Mouse (Mus musculus) heart, embryonic 12.5 days (tissue): ENCODE data around the gene Eml6. TPM values are rescaled to one million over a fixed set of nuclear protein-coding genes. Genes with fewer than 3 reads are reported as not detected.
"Not testable (repeated sequence)": the region's sequence is repeated elsewhere in the genome, so short reads cannot be mapped to it uniquely, and the experiment has no call there.

ENCODE experiments used
- ATAC-seq: fragments of 200-750 bp; cut with Nextera tagmentation; 2 replicates; pipeline ENCODE4 v1.8.0; 2017; ENCODE audit warnings: moderate TSS enrichment, moderate library complexity; ENCODE audit not compliant: insufficient number of reproducible peaks, low FRiP score
- H3K27ac ChIP-seq: fragments of 300-500 bp; sonication (generic); 2 replicates; pipeline ENCODE4 v1.5.1; 2016; ENCODE audit warnings: mild to moderate bottlenecking, moderate library complexity; ENCODE audit not compliant: poor library complexity, severe bottlenecking
- H3K27me3 ChIP-seq: fragments of 300-500 bp; sonication (generic); replicated peaks from 2 replicates; pipeline ENCODE4 v1.6.1; 2016; ENCODE audit warnings: mild to moderate bottlenecking, moderate library complexity
- H3K36me3 ChIP-seq: fragments of 300-500 bp; sonication (generic); 2 replicates; pipeline ENCODE4 v1.6.1; 2016; ENCODE audit warnings: mild to moderate bottlenecking, moderate library complexity
- H3K4me1 ChIP-seq: fragments of 300-500 bp; sonication (generic); replicated peaks from 2 replicates; pipeline ENCODE4 v1.6.1; 2016; ENCODE audit warnings: mild to moderate bottlenecking
- H3K4me2 ChIP-seq: fragments of 300-500 bp; sonication (generic); 2 replicates; pipeline ENCODE4 v1.6.1; 2016; ENCODE audit warnings: mild to moderate bottlenecking, moderate library complexity
- H3K4me3 ChIP-seq: fragments of 300-500 bp; sonication (generic); 2 replicates; pipeline ENCODE4 v1.5.1; 2016; ENCODE audit warnings: mild to moderate bottlenecking
- H3K9ac ChIP-seq: fragments of 300-500 bp; sonication (generic); 2 replicates; pipeline ENCODE4 v1.6.1; 2016; ENCODE audit warnings: mild to moderate bottlenecking, moderate library complexity
- H3K9me3 ChIP-seq: fragments of 300-500 bp; sonication (generic); replicated peaks from 2 replicates; pipeline ENCODE4 v1.6.1; 2016; ENCODE audit warnings: mild to moderate bottlenecking, moderate library complexity
- WGBS: fragments of 180-500 bp; shearing (Covaris S2); methylation state at CpG from one replicate; pipeline ENCODE4 v1.1.7; 2016; 5-methylcytosine and 5-hydroxymethylcytosine counted together
- polyA plus RNA-seq: library from polyadenylated mRNA; unstranded; fragments of >200 nt; fragmentation: Nextera tagmentation; extraction: Ambion mirVana; gene quantifications from 2 replicates; pipeline ENCODE4 v1.2.1, GENCODE M21; 2016

Eml6 gene
- polyA plus RNA-seq, 1 experiment from 2014 or later: 1.5 TPM

DNA sequence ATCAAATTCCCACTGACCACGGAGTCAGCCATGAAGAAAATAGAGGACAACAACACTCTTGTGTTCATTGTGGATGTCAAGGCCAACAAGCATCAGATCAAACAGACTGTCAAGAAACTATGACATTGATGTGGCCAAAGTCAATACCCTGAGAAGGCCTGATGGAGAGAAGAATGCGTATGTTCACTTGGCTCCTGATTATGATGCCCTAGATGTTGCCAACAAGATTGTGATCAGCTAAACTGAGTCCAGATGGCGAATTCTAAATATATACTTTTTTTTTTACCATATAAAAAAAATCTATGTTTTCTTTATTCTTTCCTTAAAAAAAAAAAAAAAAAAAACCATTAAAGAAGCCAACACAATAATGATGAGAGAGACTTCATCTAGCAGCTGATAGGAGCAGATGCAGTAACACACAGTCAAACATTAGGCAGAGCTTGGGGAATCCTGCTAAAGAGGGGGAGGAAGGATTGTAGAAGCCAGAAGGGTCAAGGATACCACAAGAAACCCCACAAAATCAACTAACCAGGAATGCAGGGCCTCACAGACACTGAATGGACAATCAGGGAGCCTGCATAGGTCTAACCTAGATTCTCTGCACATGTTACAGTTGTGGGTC, 185.1 kb downstream of the Eml6 start:
- Histone ChIP-seq H3K27ac (peak overlapping the region; percentile 92), H3K9ac (no peak overlapping the region), H3K36me3 (no peaks in the 10 kb centered on the region), H3K9me3 (no peaks in the 10 kb centered on the region), H3K4me1 (peaks cover 13% of the 10 kb centered on the region), H3K4me2 (no peak overlapping the region), H3K27me3 (no peaks in the 10 kb centered on the region), H3K4me3 (no peak overlapping the region)
- ATAC-seq: no peak
- 75% methylated on average over 3 of the region's 3 CpGs for WGBS

DNA sequence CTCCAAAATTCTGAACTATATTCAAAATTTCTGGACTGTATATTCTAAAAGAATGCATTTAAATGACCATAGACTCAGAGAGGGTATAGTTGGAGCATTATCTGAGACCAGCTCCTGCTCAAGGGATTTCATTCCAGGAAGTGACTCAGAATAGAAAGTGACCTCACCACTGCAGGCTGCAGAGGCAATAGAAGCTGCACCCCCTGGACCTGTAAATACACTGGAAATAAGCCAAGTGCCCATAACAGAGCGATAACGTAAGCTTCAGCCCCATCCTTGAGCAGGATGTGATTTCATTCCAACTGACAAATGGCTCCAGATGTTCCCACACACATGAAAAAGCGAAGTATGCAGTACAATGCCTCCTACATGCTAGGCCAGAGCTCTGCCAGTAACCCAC, 186.1 kb downstream of the Eml6 start:
- ATAC-seq: peak; percentile 96
- no peak overlapping the region for H3K4me3 ChIP-seq
- 14% methylated on average over 3 of the region's 3 CpGs for WGBS

DNA sequence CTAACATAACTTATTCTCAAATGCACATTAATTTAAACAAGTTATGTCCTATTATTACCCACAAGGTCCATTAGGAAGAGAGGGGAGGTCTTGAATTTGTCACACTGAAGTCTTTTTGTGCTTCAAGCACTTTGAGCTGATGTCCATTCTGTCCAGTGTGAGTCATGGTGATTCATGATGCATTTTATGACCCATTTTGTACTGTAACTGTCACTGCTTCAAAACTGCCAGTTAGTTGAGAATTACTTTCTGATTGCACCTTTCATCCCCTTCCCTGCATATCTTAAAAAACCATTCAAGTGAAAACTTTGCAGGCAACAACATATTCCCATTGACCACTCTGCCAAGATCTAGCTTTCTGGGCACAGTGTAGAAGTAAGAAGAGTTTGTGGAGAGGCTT, 188.8 kb downstream of the Eml6 start:
- Histone ChIP-seq H3K9me3 (no peaks in the 10 kb centered on the region), H3K4me3 (no peak overlapping the region), H3K36me3 (no peaks in the 10 kb centered on the region), H3K4me2 (no peak overlapping the region), H3K4me1 (peaks cover 13% of the 10 kb centered on the region), H3K27me3 (no peaks in the 10 kb centered on the region), H3K27ac (no peak overlapping the region), H3K9ac (no peak overlapping the region)
- ATAC-seq: no peak

More for the DNA sequence above, 186.1 kb downstream of the Eml6 start:
- Histone ChIP-seq H3K9me3 (no peaks in the 10 kb centered on the region), H3K4me2 (no peak overlapping the region), H3K27me3 (no peaks in the 10 kb centered on the region), H3K27ac (peak overlapping the region; percentile 92), H3K36me3 (no peaks in the 10 kb centered on the region), H3K4me1 (peaks cover 13% of the 10 kb centered on the region), H3K9ac (no peak overlapping the region)

DNA sequence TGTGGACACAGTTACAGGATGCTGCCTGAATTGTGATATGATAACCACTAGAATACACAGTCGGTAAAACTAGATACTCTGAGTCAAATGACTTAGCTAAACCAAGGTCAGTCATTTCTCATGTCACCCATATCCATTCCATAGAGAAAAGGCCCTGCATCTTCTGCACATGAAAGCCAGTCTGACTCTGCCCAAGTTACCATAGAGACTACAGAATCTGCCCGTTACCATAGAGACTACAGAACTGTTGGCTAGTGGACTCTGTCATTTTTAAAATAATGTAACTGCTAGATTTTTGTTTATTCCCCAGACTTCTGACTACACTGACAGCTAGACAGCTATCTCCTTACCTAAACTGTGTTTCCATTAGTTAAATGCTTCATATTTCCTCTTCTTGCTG, 198.1 kb downstream of the Eml6 start:
- WGBS: 67% methylated on average over 2 of the region's 2 CpGs
- H3K9me3 ChIP-seq: no peaks in the 10 kb centered on the region
- H3K4me1 ChIP-seq: peaks cover 27% of the 10 kb centered on the region
- H3K9ac ChIP-seq: no peak overlapping the region
- no peak overlapping the region for H3K4me3 ChIP-seq
- H3K27ac ChIP-seq: no peak overlapping the region
- H3K4me2 ChIP-seq: no peak overlapping the region
- ATAC-seq: no peak
- 0 out of 2 replicates have a peak, but pooled peaks cover 13% of the 10 kb centered on the region for H3K27me3 ChIP-seq
- no peaks in the 10 kb centered on the region for H3K36me3 ChIP-seq

DNA sequence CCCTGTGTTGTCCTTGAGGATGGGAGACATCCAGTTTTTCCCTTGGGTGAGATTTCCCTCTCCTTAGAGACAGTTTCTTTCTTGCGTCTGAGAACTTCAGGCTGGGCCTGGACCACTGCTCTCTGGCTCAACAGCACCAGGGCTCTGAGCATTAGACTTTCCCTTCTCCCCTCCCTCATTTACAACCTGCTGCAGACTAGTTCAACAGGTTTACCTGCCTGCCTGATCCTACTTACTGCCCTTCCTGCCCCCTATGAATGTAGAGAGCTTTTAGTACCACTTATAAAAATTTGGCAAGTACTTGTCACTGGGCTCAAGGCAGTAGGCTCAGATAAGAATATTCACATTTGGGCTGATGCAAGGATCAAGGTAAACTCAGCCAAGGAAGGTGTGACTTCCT, 199.8 kb downstream of the Eml6 start:
- no peaks in the 10 kb centered on the region for H3K36me3 ChIP-seq
- no peak overlapping the region for H3K4me3 ChIP-seq
- 0 out of 2 replicates have a peak overlapping the region, but pooled peaks have one; percentile 42 for H3K27ac ChIP-seq
- ATAC-seq: no peak
- H3K4me1 ChIP-seq: peaks cover 27% of the 10 kb centered on the region
- no peak overlapping the region for H3K9ac ChIP-seq
- 0 out of 2 replicates have a peak, but pooled peaks cover 16% of the 10 kb centered on the region for H3K27me3 ChIP-seq
- WGBS: 73% methylated on average over 1 of the region's 1 CpGs
- H3K4me2 ChIP-seq: no peak overlapping the region
- H3K9me3 ChIP-seq: no peaks in the 10 kb centered on the region

DNA sequence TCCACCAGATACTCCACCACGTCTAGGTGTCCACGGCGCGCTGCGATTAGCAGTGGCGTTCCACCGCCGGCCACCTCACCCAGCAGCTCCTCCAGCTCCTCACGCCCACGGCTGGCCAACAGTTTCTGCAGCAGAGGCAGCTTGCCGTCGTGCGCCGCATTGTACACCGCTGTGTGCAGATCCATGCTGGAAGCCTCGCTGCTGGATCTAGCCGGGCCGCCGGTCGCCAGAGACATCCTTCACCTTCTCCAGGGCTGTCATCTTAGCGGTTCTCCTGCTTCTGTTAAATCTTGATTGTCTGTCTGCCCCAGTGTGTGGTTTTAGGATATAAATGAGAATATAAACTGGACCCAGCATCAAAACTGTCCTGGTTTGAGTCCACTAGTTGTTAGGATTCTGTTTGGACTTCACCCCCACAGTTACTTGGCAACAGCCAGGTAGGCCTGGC, 200.5 kb downstream of the Eml6 start, which contains the start of gene 4931440F15Rik:
Gene 4931440F15Rik, minus strand, starts transcription at position 398 of the 448 bp plus-strand sequence.
- Histone ChIP-seq H3K4me2 (peak within 1 kb of the TSS; percentile 86), H3K4me3 (peak within 1 kb of the TSS; percentile 43), H3K4me1 (peaks cover 27% of the 10 kb centered on the region), H3K27me3 (0 out of 2 replicates have a peak, but pooled peaks cover 16% of the 10 kb centered on the region), H3K9ac (peak within 1 kb of the TSS; percentile 45; the same call in 1 of the 2 replicates), H3K27ac (peak within 1 kb of the TSS; percentile 42; the same call in 1 of the 2 replicates)
- H3K36me3 ChIP-seq, H3K9me3 ChIP-seq: not testable (repeated sequence)
- ATAC-seq: 0 out of 2 replicates have a peak, but pooled peaks have one; percentile 25
- WGBS: 28% methylated on average over 21 of the region's 21 CpGs

GRCm38 (mm10) chr11:29824474-29825270, 201.2 kb downstream of the Eml6 start:
- H3K9me3 ChIP-seq, H3K36me3 ChIP-seq, H3K27ac ChIP-seq: not testable (repeated sequence)
- H3K9ac ChIP-seq: peak overlapping the region; percentile 45; the same call in 1 of the 2 replicates
- H3K27me3 ChIP-seq: 0 out of 2 replicates have a peak, but pooled peaks cover 16% of the 10 kb centered on the region
- H3K4me3 ChIP-seq: peak overlapping the region; percentile 43
- WGBS: 7% methylated on average over 62 of the region's 62 CpGs
- peaks cover 27% of the 10 kb centered on the region for H3K4me1 ChIP-seq
- peak overlapping the region; percentile 86 for H3K4me2 ChIP-seq
- ATAC-seq: peak; percentile 41

GRCm38 (mm10) chr11:29823141-29823540, 202.7 kb downstream of the Eml6 start:
- Histone ChIP-seq H3K36me3 (no peaks in the 10 kb centered on the region), H3K9me3 (no peaks in the 10 kb centered on the region), H3K9ac (no peak overlapping the region), H3K27ac (no peak overlapping the region), H3K4me2 (no peak overlapping the region), H3K27me3 (0 out of 2 replicates have a peak, but pooled peaks cover 16% of the 10 kb centered on the region), H3K4me3 (no peak overlapping the region), H3K4me1 (peaks cover 27% of the 10 kb centered on the region)
- ATAC-seq: no peak
- WGBS: 71% methylated on average over 2 of the region's 2 CpGs

DNA sequence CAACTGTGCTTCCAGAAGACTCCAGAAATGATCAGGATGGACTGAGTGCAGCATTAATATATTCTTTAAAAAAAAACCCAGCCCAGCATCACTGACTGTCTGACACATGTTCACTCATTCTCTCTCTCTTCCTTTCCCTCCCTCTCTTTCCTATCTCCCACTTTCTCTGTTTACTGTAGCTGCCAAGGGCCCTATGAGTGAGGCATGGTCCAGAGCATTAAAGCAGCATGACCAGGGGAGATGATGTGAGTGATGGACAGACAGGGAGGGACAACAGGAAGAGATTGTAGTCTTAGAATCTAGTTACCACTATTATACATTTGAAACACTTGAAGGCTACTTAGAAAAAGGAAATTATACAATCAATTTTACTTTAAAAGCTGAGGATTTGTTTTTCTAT, 210.2 kb downstream of the Eml6 start:
- Histone ChIP-seq H3K36me3 (no peaks in the 10 kb centered on the region), H3K4me1 (peaks cover 17% of the 10 kb centered on the region), H3K4me3 (no peak overlapping the region), H3K9me3 (no peaks in the 10 kb centered on the region), H3K9ac (no peak overlapping the region), H3K4me2 (no peak overlapping the region), H3K27ac (peak overlapping the region; percentile 75), H3K27me3 (no peaks in the 10 kb centered on the region)
- peak; percentile 24; the same call in 1 of the 2 replicates for ATAC-seq

DNA sequence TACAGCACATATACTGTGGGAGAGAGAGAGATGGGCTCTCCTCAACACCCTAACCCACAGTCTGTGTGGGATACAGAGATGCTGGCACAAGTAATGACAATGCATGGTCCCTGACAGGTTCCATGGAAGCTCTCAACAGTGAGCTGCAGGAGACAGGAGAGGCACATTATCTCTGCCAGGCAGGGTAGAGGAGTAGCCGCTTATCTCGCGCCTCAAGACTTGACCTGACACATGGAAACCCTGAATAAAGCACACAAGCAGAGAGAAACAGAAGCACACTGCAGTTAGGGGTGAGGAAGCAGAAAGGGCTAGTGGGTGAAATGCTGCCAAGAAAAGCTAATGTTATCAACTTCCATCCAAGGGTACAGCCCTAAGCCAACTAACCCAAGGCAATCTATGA, 210.6 kb downstream of the Eml6 start:
- peak; percentile 96 for ATAC-seq
- peak overlapping the region; percentile 75 for H3K27ac ChIP-seq
- no peaks in the 10 kb centered on the region for H3K9me3 ChIP-seq
- no peak overlapping the region for H3K9ac ChIP-seq
- peaks cover 17% of the 10 kb centered on the region for H3K4me1 ChIP-seq
- no peak overlapping the region for H3K4me3 ChIP-seq
- 6% methylated on average over 3 of the region's 3 CpGs for WGBS
- no peak overlapping the region for H3K4me2 ChIP-seq
- H3K27me3 ChIP-seq: no peaks in the 10 kb centered on the region
- H3K36me3 ChIP-seq: no peaks in the 10 kb centered on the region

DNA sequence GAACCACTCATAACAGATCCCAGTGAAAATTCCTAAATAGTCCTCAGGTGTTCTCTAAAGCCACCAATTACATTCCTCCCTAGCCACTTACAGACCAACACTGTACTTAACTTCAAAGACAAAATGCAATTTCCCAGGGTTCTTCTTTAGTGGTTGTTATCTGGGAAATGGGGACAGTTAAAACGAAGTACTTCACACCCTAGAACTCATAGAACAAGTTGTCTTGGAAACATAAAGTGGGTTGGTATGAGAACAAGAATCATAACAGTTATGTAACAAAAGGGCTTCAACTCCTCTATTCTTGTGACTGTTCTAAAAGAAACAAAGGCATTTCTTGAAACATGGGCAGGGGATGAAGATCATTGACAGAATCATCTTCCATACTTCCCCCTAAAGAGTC, 212.6 kb downstream of the Eml6 start:
- no peak overlapping the region for H3K9ac ChIP-seq
- no peak overlapping the region for H3K27ac ChIP-seq
- H3K9me3 ChIP-seq: no peaks in the 10 kb centered on the region
- ATAC-seq: no peak
- H3K4me2 ChIP-seq: no peak overlapping the region
- no peaks in the 10 kb centered on the region for H3K27me3 ChIP-seq
- H3K36me3 ChIP-seq: no peaks in the 10 kb centered on the region
- H3K4me1 ChIP-seq: peaks cover 27% of the 10 kb centered on the region
- no peak overlapping the region for H3K4me3 ChIP-seq
- 86% methylated on average over 1 of the region's 1 CpGs for WGBS
